Mouse (Mus musculus) MEL (cell line): ENCODE results near the gene Ubn1. TPM values are rescaled to one million over a fixed set of nuclear protein-coding genes. Genes with fewer than 3 reads are reported as not detected.

Experiments used
- DNase-seq: peaks from one replicate; pipeline ENCODE4 v3.0.0; 2011; ENCODE audit warnings: low read depth, low spot score
- H3K27ac ChIP-seq: 2 replicates; pipeline ENCODE4 v1.5.1; 2012; ENCODE audit warnings: low read depth, mild to moderate bottlenecking, control low read depth, low read length, moderate library complexity; ENCODE audit not compliant: control insufficient read depth
- H3K27me3 ChIP-seq, 2 experiments: fragments of 150-350 bp in 1 of 2; sonication (generic) in 1 of 2; 2 replicates each; pipeline ENCODE4 v1.6.1; 2012; ENCODE audit warnings: low read length in 2 of 2, mild to moderate bottlenecking in 2 of 2, improper control_type of control experiment in 1 of 2, moderate library complexity in 1 of 2; ENCODE audit not compliant: insufficient read depth in 2 of 2, control insufficient read depth in 1 of 2
- H3K36me3 ChIP-seq, 2 experiments: 2 replicates each; pipeline ENCODE4 v1.6.1; 2012 to 2014; ENCODE audit warnings: low read length in 2 of 2, improper control_type of control experiment in 1 of 2, inconsistent platforms in 1 of 2, mild to moderate bottlenecking in 1 of 2; ENCODE audit not compliant: insufficient read depth in 2 of 2, control insufficient read depth in 1 of 2
- H3K4me1 ChIP-seq, 2 experiments: fragments of 150-350 bp in 1 of 2; sonication (generic) in 1 of 2; 2 replicates each; pipeline ENCODE4 v1.6.1; 2012; ENCODE audit warnings: low read length in 2 of 2, improper control_type of control experiment in 1 of 2, mild to moderate bottlenecking in 1 of 2; ENCODE audit not compliant: insufficient read depth in 2 of 2, control insufficient read depth in 1 of 2
- H3K4me3 ChIP-seq, 2 experiments: fragments of 150-350 bp in 1 of 2; sonication (generic) in 1 of 2; 2 replicates each; pipeline ENCODE4 v1.5.1; 2012; ENCODE audit warnings: low read depth in 2 of 2, low read length in 2 of 2, mild to moderate bottlenecking in 2 of 2, moderate library complexity in 2 of 2, control low read depth in 1 of 2, improper control_type of control experiment in 1 of 2; ENCODE audit not compliant: control insufficient read depth in 1 of 2, insufficient read depth in 1 of 2
- H3K79me2 ChIP-seq: 2 replicates; pipeline ENCODE4 v1.6.1; 2012; ENCODE audit warnings: mild to moderate bottlenecking, low read length, moderate library complexity; ENCODE audit not compliant: control insufficient read depth, poor library complexity, insufficient read depth
- H3K9ac ChIP-seq: 2 replicates; pipeline ENCODE4 v1.6.1; 2012; ENCODE audit warnings: low read depth, mild to moderate bottlenecking, control low read depth, low read length, moderate library complexity; ENCODE audit not compliant: control insufficient read depth, poor library complexity, severe bottlenecking
- H3K9me3 ChIP-seq: fragments of 150-350 bp; sonication (generic); replicated peaks from 2 replicates; pipeline ENCODE4 v1.6.1; 2012; ENCODE audit warnings: mild to moderate bottlenecking, low read length, improper control_type of control experiment, moderate library complexity; ENCODE audit not compliant: insufficient read depth
- BHLHE40 ChIP-seq: IDR thresholded peaks from 2 replicates; pipeline ENCODE4 v1.6.1; 2012; ENCODE audit warnings: low read depth, mild to moderate bottlenecking, inconsistent platforms, low read length, improper control_type of control experiment, borderline replicate concordance
- CHD1 ChIP-seq: IDR thresholded peaks from 2 replicates; pipeline ENCODE4 v1.6.1; 2012; ENCODE audit warnings: low read depth, mild to moderate bottlenecking, inconsistent platforms, low read length, improper control_type of control experiment
- CTCF ChIP-seq, 3 experiments: IDR thresholded peaks in 2 of 3; conservative IDR thresholded peaks in 1 of 3; 2 replicates each; pipeline ENCODE4 v1.5.1; 2011 to 2012; ENCODE audit warnings: low read length in 3 of 3, low read depth in 2 of 3, mild to moderate bottlenecking in 2 of 3, improper control_type of control experiment in 1 of 3, inconsistent platforms in 1 of 3, mixed read lengths in 1 of 3, moderate library complexity in 1 of 3; ENCODE audit not compliant: control insufficient read depth in 1 of 3, insufficient read depth in 1 of 3, poor library complexity in 1 of 3, severe bottlenecking in 1 of 3
- GABPA ChIP-seq: IDR thresholded peaks from 2 replicates; pipeline ENCODE4 v1.6.1; 2012; ENCODE audit warnings: low read depth, mild to moderate bottlenecking, inconsistent platforms, low read length, improper control_type of control experiment, moderate library complexity
- GATA1 ChIP-seq: IDR thresholded peaks from 2 replicates; pipeline ENCODE4 v1.6.1; 2011; ENCODE audit warnings: low read depth, low read length, improper control_type of control experiment
- HCFC1 ChIP-seq: IDR thresholded peaks from 2 replicates; pipeline ENCODE4 v1.6.1; 2012; ENCODE audit warnings: low read depth, mild to moderate bottlenecking, inconsistent platforms, low read length, improper control_type of control experiment, moderate library complexity
- JUND ChIP-seq: IDR thresholded peaks from 2 replicates; pipeline ENCODE4 v1.6.1; 2011; ENCODE audit warnings: low read depth, mild to moderate bottlenecking, improper control_type of control experiment, low read length
- KAT2A ChIP-seq: conservative IDR thresholded peaks from 2 replicates; pipeline ENCODE4 v1.6.1; 2012; ENCODE audit warnings: low read depth, low read length, improper control_type of control experiment, inconsistent platforms
- MAFK ChIP-seq: IDR thresholded peaks from 2 replicates; pipeline ENCODE4 v1.6.1; 2011; ENCODE audit warnings: low read depth, mild to moderate bottlenecking, low read length, improper control_type of control experiment, borderline replicate concordance
- MEF2A ChIP-seq: IDR thresholded peaks from 2 replicates; pipeline ENCODE4 v1.6.1; 2014; ENCODE audit warnings: low read depth, mild to moderate bottlenecking, inconsistent platforms, low read length, improper control_type of control experiment; ENCODE audit not compliant: poor library complexity, insufficient replicate concordance, severe bottlenecking; ENCODE audit errors: extremely low read depth
- NELFE ChIP-seq: IDR thresholded peaks from 2 replicates; pipeline ENCODE4 v1.6.1; 2011; ENCODE audit warnings: low read depth, low read length, improper control_type of control experiment
- POLR2A ChIP-seq, 2 experiments: IDR thresholded peaks; 2 replicates each; pipeline ENCODE4 v1.6.1; 2011 to 2012; ENCODE audit warnings: low read length in 2 of 2, mild to moderate bottlenecking in 2 of 2, control low read depth in 1 of 2, improper control_type of control experiment in 1 of 2, low read depth in 1 of 2, moderate library complexity in 1 of 2; ENCODE audit not compliant: control insufficient read depth in 1 of 2, insufficient read depth in 1 of 2, poor library complexity in 1 of 2
- RCOR1 ChIP-seq: IDR thresholded peaks from 2 replicates; pipeline ENCODE4 v1.6.1; 2012; ENCODE audit warnings: low read depth, mild to moderate bottlenecking, inconsistent platforms, low read length, improper control_type of control experiment
- SIN3A ChIP-seq: IDR thresholded peaks from 2 replicates; pipeline ENCODE4 v1.6.1; 2012; ENCODE audit warnings: low read length, improper control_type of control experiment, inconsistent platforms
- SMC3 ChIP-seq: IDR thresholded peaks from 2 replicates; pipeline ENCODE4 v1.6.1; 2011; ENCODE audit warnings: low read depth, low read length, improper control_type of control experiment
- UBTF ChIP-seq: IDR thresholded peaks from 2 replicates; pipeline ENCODE4 v1.6.1; 2012; ENCODE audit warnings: low read depth, mild to moderate bottlenecking, inconsistent platforms, low read length, improper control_type of control experiment, moderate library complexity, borderline replicate concordance; ENCODE audit not compliant: insufficient read depth
- USF1 ChIP-seq: IDR thresholded peaks from 2 replicates; pipeline ENCODE4 v1.6.1; 2014; ENCODE audit warnings: low read depth, mild to moderate bottlenecking, inconsistent platforms, low read length, improper control_type of control experiment, moderate library complexity
- ZC3H11A ChIP-seq: IDR thresholded peaks from 2 replicates; pipeline ENCODE4 v1.6.1; 2012; ENCODE audit warnings: low read depth, mild to moderate bottlenecking, inconsistent platforms, low read length, improper control_type of control experiment
- ZKSCAN1 ChIP-seq: IDR thresholded peaks from 2 replicates; pipeline ENCODE4 v1.6.1; 2012; ENCODE audit warnings: low read depth, mild to moderate bottlenecking, inconsistent platforms, low read length, improper control_type of control experiment, moderate library complexity
- polyA plus RNA-seq, 2 experiments: library from polyadenylated mRNA; stranded (reverse) in 1 of 2; unstranded in 1 of 2; fragments of >175 nt in 1 of 2; fragments of >200 nt in 1 of 2; gene quantifications; 2 replicates each; pipeline versions ENCODE4 v1.2.1 to v1.2.4; 2012; ENCODE audit warnings: low replicate concordance in 2 of 2, low read depth in 1 of 2; ENCODE audit not compliant: insufficient read length in 2 of 2, insufficient read depth in 1 of 2, missing spikeins in 1 of 2
- total RNA-seq: library from RNA; depleted of rRNA; stranded (reverse); fragments of 300-350 nt; gene quantifications from 2 replicates; pipeline ENCODE4 v1.2.3, GENCODE M21; 2012

Gene Ubn1
- total and polyA plus RNA-seq, 3 experiments = 18.1 to 34.5 (median 24.9) TPM

GRCm38 (mm10) chr16:5130196-5130595 lies 80.3 kb downstream of the Ubn1 start:
- Histone ChIP-seq H3K36me3 (no peaks in the 10 kb centered on the region), H3K9ac (no peak overlapping the region), H3K27me3 (peaks cover 0 to 2% of the 10 kb centered on the region in 2 experiments; a peak in 3 of 4 replicates), H3K4me1 (no peaks in the 10 kb centered on the region), H3K27ac (no peak overlapping the region), H3K4me3 (no peak overlapping the region), H3K79me2 (no peaks in the 10 kb centered on the region), H3K9me3 (no peaks in the 10 kb centered on the region)
- DNase-seq = no peak
- no peak for TF ChIP-seq KAT2A
- TF ChIP-seq ZKSCAN1 = no peak
- no peak for TF ChIP-seq ZC3H11A
- no peak for TF ChIP-seq SIN3A
- TF ChIP-seq CTCF (IDR thresholded peaks at IDR 0.05 in 2 of 3, conservative IDR thresholded peaks at IDR 0.05 in 1 of 3; ENCODE audit: control insufficient read depth in 1 of 3, insufficient read depth in 1 of 3, low read depth in 2 of 3, low read length in 3 of 3, poor library complexity in 1 of 3, severe bottlenecking in 1 of 3) = no peak
- no peak for TF ChIP-seq NELFE
- no peak for TF ChIP-seq SMC3
- TF ChIP-seq MAFK = no peak
- no peak for TF ChIP-seq JUND
- no peak for TF ChIP-seq GATA1
- TF ChIP-seq RCOR1 = no peak
- TF ChIP-seq UBTF = no peak
- no peak for TF ChIP-seq HCFC1
- TF ChIP-seq MEF2A = no peak
- no peak for TF ChIP-seq BHLHE40
- TF ChIP-seq USF1 = no peak

GRCm38 (mm10) chr16:5130766-5131165 lies 80.9 kb downstream of the Ubn1 start:
- no peak for TF ChIP-seq CHD1
- TF ChIP-seq POLR2A (IDR thresholded peaks at IDR 0.05; ENCODE audit: control insufficient read depth in 1 of 2, insufficient read depth in 1 of 2, low read depth in 1 of 2, low read length in 2 of 2, poor library complexity in 1 of 2) = no peak
- no peak for TF ChIP-seq BHLHE40
- TF ChIP-seq MEF2A = no peak
- no peak for TF ChIP-seq GABPA
- Histone ChIP-seq H3K9me3 (no peaks in the 10 kb centered on the region), H3K9ac (no peak overlapping the region), H3K27ac (no peak overlapping the region), H3K4me1 (no peaks in the 10 kb centered on the region), H3K79me2 (no peaks in the 10 kb centered on the region), H3K4me3 (no peak overlapping the region), H3K27me3 (peaks cover 0 to 2% of the 10 kb centered on the region in 2 experiments; a peak in 3 of 4 replicates), H3K36me3 (no peaks in the 10 kb centered on the region)
- no peak for DNase-seq
